Comparison of ENCODE assay signal across 10 mouse cellular contexts in the genomic region with DNA sequence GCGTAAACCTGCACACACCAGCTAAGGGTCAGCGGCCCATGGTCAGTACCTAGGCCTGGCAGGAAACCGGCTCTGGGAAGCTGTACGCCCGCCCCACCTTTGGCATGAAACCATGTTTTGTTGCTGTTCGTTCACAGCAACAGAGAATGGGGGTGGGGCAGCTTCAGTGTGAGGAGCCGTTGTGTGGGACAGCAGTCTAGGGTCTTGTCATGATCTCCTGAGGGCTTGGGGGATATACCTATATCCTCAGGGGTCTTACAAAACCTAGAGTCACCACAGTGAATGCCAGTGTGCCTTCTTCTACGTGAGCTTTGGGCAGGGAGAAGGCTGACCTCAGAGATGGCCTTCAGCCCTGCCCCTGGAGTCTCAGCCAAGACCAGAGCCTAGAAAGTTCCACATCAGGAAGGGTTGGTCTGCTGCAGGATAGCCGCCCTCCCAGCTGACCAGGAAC. TPM values are rescaled to one million over a fixed set of nuclear protein-coding genes. Genes with fewer than 3 reads are reported as not detected.
A peak's percentile ranks its signal among the peaks of the same experiment; 100 is the strongest.
DNase-seq lines count a peak whose midpoint lies in the region; ATAC-seq and TF ChIP-seq lines count a peak whose summit lies in the region.
"Had no signal": no experiment of that assay in that cellular context is flagged by ENCODE, and none has a peak within 500 bp of the region (broad histone marks: within the 10 kb centered on the region; RNA-seq: fewer than 3 reads in every experiment).

No protein-coding gene starts in this region.

- no peak for TF ChIP-seq POLR2A in small intestine, adult 2 months (IDR thresholded peaks at IDR 0.05; ENCODE audit: low read depth, low read length)

- WGBS in midbrain, embryonic 10.5 days: 86% methylated on average over 9 of the region's 9 CpGs
- WGBS in midbrain, embryonic 11.5 days: 86% methylated on average over 9 of the region's 9 CpGs
- 74% methylated on average over 9 of the region's 9 CpGs for WGBS in small intestine, adult 2 months

- no peaks in the 10 kb centered on the region for H3K9me3 ChIP-seq in midbrain, embryonic 10.5 days (replicated peaks)
- H3K9me3 ChIP-seq in midbrain, embryonic 11.5 days (ENCODE audit: control insufficient read depth, low read length): no peaks in the 10 kb centered on the region

- H3K36me3 ChIP-seq in midbrain, embryonic 10.5 days: no peaks in the 10 kb centered on the region
- no peaks in the 10 kb centered on the region for H3K36me3 ChIP-seq in midbrain, embryonic 11.5 days (ENCODE audit: control insufficient read depth, insufficient read depth, low read length)
- no peaks in the 10 kb centered on the region; the same call in 1 of the 2 replicates for H3K36me3 ChIP-seq in small intestine, adult 2 months (ENCODE audit: control insufficient read depth, insufficient read depth, low read length)

- TF ChIP-seq CTCF in small intestine, adult 2 months (IDR thresholded peaks at IDR 0.05; ENCODE audit: extremely low read depth, insufficient read length, insufficient replicate concordance, low read depth, low read length): no peak

- H3K9ac ChIP-seq in midbrain, embryonic 11.5 days (ENCODE audit: low read length): no peak overlapping the region

- peaks cover 41% of the 10 kb centered on the region for H3K4me1 ChIP-seq in midbrain, embryonic 10.5 days
- H3K4me1 ChIP-seq in midbrain, embryonic 11.5 days (ENCODE audit: control insufficient read depth, insufficient read depth, low read length): peaks cover 3% of the 10 kb centered on the region; the same call in 1 of the 2 replicates
- peaks cover 14% of the 10 kb centered on the region for H3K4me1 ChIP-seq in small intestine, adult 2 months (ENCODE audit: control insufficient read depth, insufficient read depth, insufficient read length, low read length)

- no peak for ATAC-seq in midbrain, embryonic 11.5 days (ENCODE audit: low FRiP score)

- DNase-seq in adrenal gland, adult (ENCODE audit: inconsistent age in 2 of 2, low spot score in 1 of 2): peak; percentile 65 to 88
- DNase-seq in adrenal gland, postnatal 4 days (ENCODE audit: low spot score in 2 of 2): no peak
- DNase-seq in midbrain, embryonic 10.5 days (ENCODE audit: low spot score): no peak
- DNase-seq in midbrain, embryonic 11.5 days (ENCODE audit: low spot score, missing footprints): no peak
- DNase-seq in kidney, postnatal 10 days: peak; percentile 82
- no peak for DNase-seq in neural tube, embryonic 10.5 days (ENCODE audit: extremely low spot score, low spot score)
- DNase-seq in layer of hippocampus, adult 9-10 months (ENCODE audit: low spot score): no peak
- DNase-seq: cerebellum, adult 2 months had no signal

- H3K4me2 ChIP-seq in midbrain, embryonic 11.5 days: no peak overlapping the region
- H3K4me2 ChIP-seq: liver, embryonic 11.5 days had no signal

- no peaks in the 10 kb centered on the region for H3K27me3 ChIP-seq in midbrain, embryonic 10.5 days (ENCODE audit: low read depth, poor library complexity, severe bottlenecking)
- H3K27me3 ChIP-seq in midbrain, embryonic 11.5 days (ENCODE audit: control insufficient read depth, insufficient read depth, low read length): no peaks in the 10 kb centered on the region
- H3K27me3 ChIP-seq in small intestine, adult 2 months (ENCODE audit: control insufficient read depth, insufficient read depth, low read length): no peaks in the 10 kb centered on the region

- H3K27ac ChIP-seq in midbrain, embryonic 10.5 days (replicated peaks): 0 out of 2 replicates have a peak overlapping the region, but pooled peaks have one; percentile 17
- no peak overlapping the region for H3K27ac ChIP-seq in midbrain, embryonic 11.5 days (ENCODE audit: low read depth, low read length)
- peak overlapping the region; percentile 31 for H3K27ac ChIP-seq in small intestine, adult 2 months (ENCODE audit: insufficient read depth, low read depth, low read length)

- no peak overlapping the region for H3K4me3 ChIP-seq in midbrain, embryonic 10.5 days
- H3K4me3 ChIP-seq in midbrain, embryonic 11.5 days (ENCODE audit: low read depth, low read length): no peak overlapping the region
- no peak overlapping the region for H3K4me3 ChIP-seq in small intestine, adult 2 months (ENCODE audit: low read depth, low read length)

RNA-seq across cellular contexts. Expression of a gene that starts 47.5 kb away (rescaled TPM):
- 100 to 1,000 TPM; 158 to 171 TPM for total RNA-seq in adrenal gland, postnatal 4 days (2021)
- 186 and 195 TPM in 2 replicates for polyA plus RNA-seq in midbrain, embryonic 10.5 days (2016; fragmentation: Nextera tagmentation; extraction: Ambion mirVana)
- polyA plus RNA-seq in midbrain, embryonic 11.5 days (2014; fragmentation: Nextera tagmentation; extraction: Ambion mirVana): 146 and 152 TPM in 2 replicates
- 17.0 and 31.0 TPM in 2 replicates for polyA plus RNA-seq in small intestine, adult 2 months (2012; rRNA removed)

Comparison
In these comparisons a context has a peak if more than half of its experiments do, and no peak if none do; other contexts are left out.
1. DNase-seq: peak in adrenal gland, adult (2 of 2) and kidney, postnatal 10 days (single experiment); none in adrenal gland, postnatal 4 days (0 of 2), midbrain, embryonic 10.5 days (single experiment), midbrain, embryonic 11.5 days (single experiment), neural tube, embryonic 10.5 days (single experiment) and layer of hippocampus, adult 9-10 months (single experiment).